Mouse (Mus musculus) intestine, embryonic 14.5 days (tissue): ENCODE measurements around the gene Eef1akmt3. TPM values are rescaled to one million over a fixed set of nuclear protein-coding genes. Genes with fewer than 3 reads are reported as not detected.
"Not testable (repeated sequence)": the region's sequence is repeated elsewhere in the genome, so short reads cannot be mapped to it uniquely, and the experiment has no call there.

Experiments used
- ATAC-seq: fragments of 200-750 bp; cut with Nextera tagmentation; replicated peaks from 2 replicates; pipeline ENCODE4 v1.8.0; 2017; ENCODE audit warnings: low read depth, moderate number of reproducible peaks, moderate TSS enrichment, moderate library complexity; ENCODE audit not compliant: low FRiP score, low TSS enrichment
- DNase-seq: peaks from one replicate; pipeline ENCODE4 v3.0.0-alpha.2; 2018; ENCODE audit warnings: low spot score
- H3K27ac ChIP-seq: fragments of 300-500 bp; sonication (generic); 2 replicates; pipeline ENCODE4 v1.5.1; 2014; ENCODE audit warnings: low read depth, mild to moderate bottlenecking, control low read depth
- H3K27me3 ChIP-seq: fragments of 300-500 bp; sonication (generic); replicated peaks from 2 replicates; pipeline ENCODE4 v1.6.1; 2014; ENCODE audit warnings: low read length, control low read depth; ENCODE audit not compliant: control insufficient read depth, insufficient read depth
- H3K36me3 ChIP-seq: fragments of 300-500 bp; sonication (generic); 2 replicates; pipeline ENCODE4 v1.6.1; 2014; ENCODE audit warnings: low read length, control low read depth; ENCODE audit not compliant: control insufficient read depth, insufficient read depth
- H3K4me1 ChIP-seq: fragments of 300-500 bp; sonication (generic); replicated peaks from 2 replicates; pipeline ENCODE4 v1.6.1; 2014; ENCODE audit warnings: low read length, control low read depth, mixed read lengths; ENCODE audit not compliant: control insufficient read depth, insufficient read depth
- H3K4me2 ChIP-seq: fragments of 300-500 bp; sonication (generic); 2 replicates; pipeline ENCODE4 v1.6.1; 2014; ENCODE audit warnings: low read length
- H3K4me3 ChIP-seq: fragments of 300-500 bp; sonication (generic); 2 replicates; pipeline ENCODE4 v1.5.1; 2014; ENCODE audit warnings: low read depth, low read length, control low read depth, mixed read lengths
- H3K9ac ChIP-seq: fragments of 300-500 bp; sonication (generic); 2 replicates; pipeline ENCODE4 v1.6.1; 2014; ENCODE audit warnings: mild to moderate bottlenecking, low read length
- H3K9me3 ChIP-seq: fragments of 300-500 bp; sonication (generic); 2 replicates; pipeline ENCODE4 v1.6.1; 2016; ENCODE audit warnings: low read length, control low read depth; ENCODE audit not compliant: control insufficient read depth
- WGBS: fragments of 180-500 bp; shearing (Covaris S2); extraction: QIAGEN DNeasy Blood & Tissue Kit; methylation state at CpG from one replicate; pipeline ENCODE4 v1.1.7; 2014; 5-methylcytosine and 5-hydroxymethylcytosine counted together
- polyA plus RNA-seq: library from polyadenylated mRNA; unstranded; fragments of >200 nt; fragmentation: Nextera tagmentation; extraction: Ambion mirVana; gene quantifications from 2 replicates; pipeline ENCODE4 v1.2.1, GENCODE M21; 2014

Eef1akmt3 gene
- polyA plus RNA-seq, 1 experiment from 2014 or later: 0.50 TPM

GRCm38 (mm10) chr10:127073981-127074380, 32.7 kb upstream of the Eef1akmt3 start:
- H3K9me3 ChIP-seq: no peaks in the 10 kb centered on the region
- peaks cover 13% of the 10 kb centered on the region for H3K4me1 ChIP-seq
- WGBS: 87% methylated on average over 1 of the region's 1 CpGs
- H3K9ac ChIP-seq: no peak overlapping the region
- H3K4me2 ChIP-seq: no peak overlapping the region
- no peak overlapping the region for H3K27ac ChIP-seq
- no peaks in the 10 kb centered on the region for H3K36me3 ChIP-seq
- DNase-seq: no peak
- peaks cover 37% of the 10 kb centered on the region for H3K27me3 ChIP-seq
- H3K4me3 ChIP-seq: no peak overlapping the region
- no peak for ATAC-seq

- H3K9me3 ChIP-seq, H3K9ac ChIP-seq, H3K36me3 ChIP-seq, H3K4me3 ChIP-seq, DNase-seq, H3K4me2 ChIP-seq, H3K27ac ChIP-seq, ATAC-seq: not testable (repeated sequence)
- H3K4me1 ChIP-seq: peaks cover 15% of the 10 kb centered on the region
- H3K27me3 ChIP-seq: peaks cover 27% of the 10 kb centered on the region
- WGBS: 77% methylated on average over 2 of the region's 2 CpGs
Measured at GRCm38 (mm10) chr10:127072969-127073368, 31.7 kb upstream of the Eef1akmt3 start.

GRCm38 (mm10) chr10:127072270-127072669, 31.0 kb upstream of the Eef1akmt3 start:
- ATAC-seq, H3K4me2 ChIP-seq: not testable (repeated sequence)
- whole genome bisulfite sequencing: 84% methylated on average over 4 of the region's 4 CpGs

GRCm38 (mm10) chr10:127071203-127071602, 29.9 kb upstream of the Eef1akmt3 start:
- Histone ChIP-seq H3K4me3 (peak overlapping the region; percentile 79), H3K27me3 (peaks cover 10% of the 10 kb centered on the region; the same call in 1 of the 2 replicates), H3K9me3 (no peaks in the 10 kb centered on the region), H3K9ac (peak overlapping the region; percentile 77), H3K4me1 (peaks cover 15% of the 10 kb centered on the region), H3K4me2 (peak overlapping the region; percentile 90), H3K27ac (no peak overlapping the region), H3K36me3 (peaks cover 27% of the 10 kb centered on the region)
- DNase-seq: no peak
- ATAC-seq: no peak
- WGBS: 74% methylated on average over 9 of the region's 9 CpGs

More at GRCm38 (mm10) chr10:127072270-127072669, 31.0 kb upstream of the Eef1akmt3 start:
- H3K9me3 ChIP-seq, DNase-seq, H3K9ac ChIP-seq, H3K27ac ChIP-seq, H3K4me3 ChIP-seq: not testable (repeated sequence)
- H3K27me3 ChIP-seq: peaks cover 20% of the 10 kb centered on the region
- peaks cover 15% of the 10 kb centered on the region for H3K4me1 ChIP-seq
- peaks cover 17% of the 10 kb centered on the region for H3K36me3 ChIP-seq

GRCm38 (mm10) chr10:127070190-127071121, 29.1 kb upstream of the Eef1akmt3 start, which contains the start of gene Tspan31:
Gene Tspan31 (minus strand): TSS chr10:127070264.
- H3K9ac ChIP-seq: peak within 1 kb of the TSS; percentile 77
- ATAC-seq (peak; percentile 87), DNase-seq (peak; percentile 67)
- H3K27me3 ChIP-seq: peaks cover 2% of the 10 kb centered on the region; the same call in 1 of the 2 replicates
- H3K4me1 ChIP-seq: peaks cover 15% of the 10 kb centered on the region
- 2% methylated on average over 36 of the region's 36 CpGs for WGBS
- H3K27ac ChIP-seq: peak within 1 kb of the TSS; percentile 89
- peak within 1 kb of the TSS; percentile 79 for H3K4me3 ChIP-seq
- H3K36me3 ChIP-seq: peaks cover 35% of the 10 kb centered on the region
- peak within 1 kb of the TSS; percentile 90 for H3K4me2 ChIP-seq
- no peaks in the 10 kb centered on the region for H3K9me3 ChIP-seq

- H3K4me1 ChIP-seq: peaks cover 22% of the 10 kb centered on the region
- ATAC-seq: peak; percentile 41
- H3K27ac ChIP-seq: peak overlapping the region; percentile 89
- peak overlapping the region; percentile 90 for H3K4me2 ChIP-seq
- peak overlapping the region; percentile 77 for H3K9ac ChIP-seq
- H3K36me3 ChIP-seq: peaks cover 44% of the 10 kb centered on the region
- H3K27me3 ChIP-seq: no peaks in the 10 kb centered on the region
- no peaks in the 10 kb centered on the region for H3K9me3 ChIP-seq
- WGBS: 6% methylated on average over 30 of the region's 30 CpGs
- H3K4me3 ChIP-seq: peak overlapping the region; percentile 79
- peak; percentile 86 for DNase-seq
Measured at GRCm38 (mm10) chr10:127069281-127070189, 28.2 kb upstream of the Eef1akmt3 start.

GRCm38 (mm10) chr10:127068360-127069038, 27.2 kb upstream of the Eef1akmt3 start:
- no peak for ATAC-seq
- H3K4me3 ChIP-seq: peak overlapping the region; percentile 79
- no peaks in the 10 kb centered on the region for H3K9me3 ChIP-seq
- peak overlapping the region; percentile 89 for H3K27ac ChIP-seq
- DNase-seq: no peak
- no peaks in the 10 kb centered on the region for H3K27me3 ChIP-seq
- H3K4me1 ChIP-seq: peaks cover 22% of the 10 kb centered on the region
- H3K36me3 ChIP-seq: peaks cover 45% of the 10 kb centered on the region
- peak overlapping the region; percentile 77 for H3K9ac ChIP-seq
- WGBS: 74% methylated on average over 9 of the region's 9 CpGs
- H3K4me2 ChIP-seq: peak overlapping the region; percentile 90
